Mouse (Mus musculus): ENCODE data around the gene Rab6b. TPM values are rescaled to one million over a fixed set of nuclear protein-coding genes. Genes with fewer than 3 reads are reported as not detected.

Rab6b gene
- polyA plus RNA-seq, 1 experiment from 2014 or later, result 7.3 TPM

DNA sequence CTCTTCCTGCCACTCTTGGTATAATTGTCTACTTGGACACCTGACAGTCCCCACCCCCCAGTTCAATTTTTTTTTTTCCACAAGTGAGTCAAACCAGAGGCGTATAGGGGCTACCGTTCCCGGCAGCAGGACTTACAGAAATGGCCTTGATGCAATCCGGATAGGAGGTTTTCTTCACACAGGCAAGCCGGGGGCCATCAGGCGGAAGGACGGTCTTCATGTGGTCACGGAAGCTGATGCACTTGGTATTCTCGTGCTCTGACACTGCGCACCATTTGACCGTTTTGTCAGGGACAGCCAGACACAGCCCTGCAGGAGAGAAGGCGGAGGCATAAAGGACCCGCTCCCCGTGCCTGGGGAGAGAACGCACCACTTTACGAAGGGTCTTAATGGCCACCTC is 116.2 kb downstream of the Rab6b start:
- Histone ChIP-seq H3K4me3 (ENCODE audit: low read depth, low read length) (no peak overlapping the region), H3K4me2 (ENCODE audit: low read depth, low read length) (no peak overlapping the region), H3K27ac (replicated peaks; ENCODE audit: low read depth, low read length) (no peak overlapping the region), H3K36me3 (ENCODE audit: control insufficient read depth, insufficient read depth, low read length) (no peaks in the 10 kb centered on the region), H3K4me1 (ENCODE audit: control insufficient read depth, insufficient read depth, low read length) (peaks cover 4% of the 10 kb centered on the region; the same call in 1 of the 2 replicates), H3K9me3 (ENCODE audit: control insufficient read depth, low read length) (no peaks in the 10 kb centered on the region), H3K27me3 (replicated peaks; ENCODE audit: control insufficient read depth, insufficient read depth, low read length) (no peaks in the 10 kb centered on the region), H3K9ac (ENCODE audit: low read depth, low read length) (no peak overlapping the region)
- ATAC-seq (ENCODE audit: low read depth), result no peak
- WGBS, result 88% methylated on average over 16 of the region's 16 CpGs
- no peak for DNase-seq (ENCODE audit: low spot score)

DNA sequence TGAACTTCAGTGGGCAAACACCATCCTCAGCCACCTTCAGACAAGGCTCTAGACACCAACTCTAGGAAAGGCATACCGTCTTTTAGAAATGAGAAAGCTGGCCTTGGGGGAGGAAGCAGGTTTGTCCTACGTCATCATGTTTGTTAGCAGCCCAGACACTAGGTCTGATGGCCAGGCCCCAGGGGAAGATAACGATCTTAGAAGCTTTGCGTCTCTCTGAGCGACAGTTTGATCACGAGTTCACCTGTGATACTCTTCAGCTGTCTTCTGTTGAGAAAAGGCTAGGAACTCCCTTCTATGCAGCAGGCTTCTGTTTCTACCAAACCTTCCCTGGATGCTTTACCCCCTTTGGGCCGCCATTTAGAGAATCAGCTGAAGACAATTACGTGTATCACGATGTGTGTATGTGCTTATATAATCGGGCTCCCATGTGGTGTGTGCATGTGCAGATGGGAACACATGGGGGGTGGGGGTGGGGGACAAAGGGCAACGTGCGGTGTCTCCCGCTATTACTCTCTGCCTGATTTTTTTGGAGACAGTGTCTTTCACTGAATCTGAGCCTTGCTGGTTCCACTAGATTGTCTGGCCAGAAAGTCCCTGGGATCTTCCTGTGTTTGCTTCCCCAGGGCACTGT is 116.9 kb downstream of the Rab6b start:
- DNase-seq (ENCODE audit: low spot score) (no peak), ATAC-seq (ENCODE audit: low read depth) (no peak)
- Histone ChIP-seq H3K4me1 (ENCODE audit: control insufficient read depth, insufficient read depth, low read length) (peaks cover 4% of the 10 kb centered on the region; the same call in 1 of the 2 replicates), H3K9me3 (ENCODE audit: control insufficient read depth, low read length) (no peaks in the 10 kb centered on the region), H3K9ac (ENCODE audit: low read depth, low read length) (no peak overlapping the region), H3K27ac (replicated peaks; ENCODE audit: low read depth, low read length) (no peak overlapping the region), H3K36me3 (ENCODE audit: control insufficient read depth, insufficient read depth, low read length) (no peaks in the 10 kb centered on the region), H3K4me2 (ENCODE audit: low read depth, low read length) (no peak overlapping the region), H3K27me3 (replicated peaks; ENCODE audit: control insufficient read depth, insufficient read depth, low read length) (no peaks in the 10 kb centered on the region), H3K4me3 (ENCODE audit: low read depth, low read length) (no peak overlapping the region)
- WGBS, result 69% methylated on average over 13 of the region's 13 CpGs

DNA sequence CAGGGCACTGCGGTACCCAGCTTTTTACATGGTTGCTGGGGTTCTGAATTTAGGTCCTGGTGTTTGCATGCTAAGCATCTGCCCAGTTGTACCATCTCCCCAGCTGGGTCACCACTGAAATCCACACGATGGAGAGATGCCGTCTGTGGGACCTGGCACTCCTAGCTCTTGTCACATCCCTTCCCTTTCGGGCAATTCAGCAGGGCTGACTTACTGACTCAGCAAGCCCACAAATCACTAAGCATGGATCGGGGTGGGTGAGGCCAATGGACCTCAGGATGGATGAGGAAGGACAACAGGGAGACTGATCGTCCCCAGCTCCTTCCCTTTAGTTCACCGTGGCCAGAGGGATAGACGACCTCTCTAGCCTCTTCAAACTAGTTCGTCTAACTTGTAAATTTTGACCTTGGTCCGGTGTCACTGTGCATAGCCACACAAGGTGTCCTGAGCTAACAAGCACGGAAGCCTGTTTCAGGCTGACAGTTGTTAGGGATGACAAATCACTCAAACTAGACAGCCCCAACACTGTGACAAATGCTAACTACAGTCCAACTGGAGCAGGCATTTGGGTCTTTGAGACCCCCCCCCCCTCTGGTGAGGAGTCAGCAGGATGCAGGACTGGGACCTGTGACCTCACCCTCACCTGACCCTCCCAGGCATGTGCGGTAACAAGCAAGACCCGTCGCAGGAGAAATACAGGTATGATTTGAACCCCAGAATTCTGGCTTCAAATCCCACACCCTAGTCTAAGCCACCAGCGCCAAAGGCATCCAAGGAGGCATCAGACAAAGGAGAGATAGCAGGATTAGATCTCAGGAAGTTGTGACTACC is 117.7 kb downstream of the Rab6b start:
- Histone ChIP-seq H3K4me1 (ENCODE audit: control insufficient read depth, insufficient read depth, low read length) (peaks cover 4% of the 10 kb centered on the region; the same call in 1 of the 2 replicates), H3K27ac (replicated peaks; ENCODE audit: low read depth, low read length) (no peak overlapping the region), H3K4me2 (ENCODE audit: low read depth, low read length) (0 out of 2 replicates have a peak overlapping the region, but pooled peaks have one; percentile 46), H3K4me3 (ENCODE audit: low read depth, low read length) (no peak overlapping the region), H3K36me3 (ENCODE audit: control insufficient read depth, insufficient read depth, low read length) (no peaks in the 10 kb centered on the region), H3K27me3 (replicated peaks; ENCODE audit: control insufficient read depth, insufficient read depth, low read length) (no peaks in the 10 kb centered on the region), H3K9me3 (ENCODE audit: control insufficient read depth, low read length) (no peaks in the 10 kb centered on the region), H3K9ac (ENCODE audit: low read depth, low read length) (no peak overlapping the region)
- 82% methylated on average over 15 of the region's 15 CpGs for WGBS
- ATAC-seq (ENCODE audit: low read depth) (no peak), DNase-seq (ENCODE audit: low spot score) (no peak)

- no peaks in the 10 kb centered on the region for H3K36me3 ChIP-seq (ENCODE audit: control insufficient read depth, insufficient read depth, low read length)
- H3K9ac ChIP-seq (ENCODE audit: low read depth, low read length), result peak within 1 kb of the TSS; percentile 47
- H3K9me3 ChIP-seq (ENCODE audit: control insufficient read depth, low read length), result no peaks in the 10 kb centered on the region
- 0 out of 2 replicates have a peak within 1 kb of the TSS, but pooled peaks have one; percentile 13 for H3K4me3 ChIP-seq (ENCODE audit: low read depth, low read length)
- ATAC-seq (ENCODE audit: low read depth) (0 out of 2 replicates have a peak, but pooled peaks have one; percentile 27), DNase-seq (ENCODE audit: low spot score) (peak; percentile 20)
- peak within 1 kb of the TSS; percentile 46 for H3K4me2 ChIP-seq (ENCODE audit: low read depth, low read length)
- WGBS, result 42% methylated on average over 21 of the region's 29 CpGs
- peaks cover 4% of the 10 kb centered on the region; the same call in 1 of the 2 replicates for H3K4me1 ChIP-seq (ENCODE audit: control insufficient read depth, insufficient read depth, low read length)
- H3K27me3 ChIP-seq (replicated peaks; ENCODE audit: control insufficient read depth, insufficient read depth, low read length), result no peaks in the 10 kb centered on the region
- H3K27ac ChIP-seq (replicated peaks; ENCODE audit: low read depth, low read length), result no peak within 1 kb of the TSS; the same call in 1 of the 2 replicates
Observed at GRCm38 (mm10) chr9:103230151-103230951, 118.8 kb downstream of the Rab6b start, which contains the start of the genes Gm20425 and Trf. Gene Gm20425 (minus strand): TSS chr9:103230307. Gene Trf (minus strand): TSS chr9:103230444.

- no peak overlapping the region for H3K9ac ChIP-seq (ENCODE audit: low read depth, low read length)
- no peaks in the 10 kb centered on the region for H3K9me3 ChIP-seq (ENCODE audit: control insufficient read depth, low read length)
- H3K36me3 ChIP-seq (ENCODE audit: control insufficient read depth, insufficient read depth, low read length), result no peaks in the 10 kb centered on the region
- no peak for ATAC-seq (ENCODE audit: low read depth)
- H3K4me3 ChIP-seq (ENCODE audit: low read depth, low read length), result no peak overlapping the region
- WGBS, result 90% methylated on average over 7 of the region's 7 CpGs
- H3K4me1 ChIP-seq (ENCODE audit: control insufficient read depth, insufficient read depth, low read length), result peaks cover 4% of the 10 kb centered on the region; the same call in 1 of the 2 replicates
- H3K27ac ChIP-seq (replicated peaks; ENCODE audit: low read depth, low read length), result no peak overlapping the region
- no peak overlapping the region for H3K4me2 ChIP-seq (ENCODE audit: low read depth, low read length)
- no peak for DNase-seq (ENCODE audit: low spot score)
- H3K27me3 ChIP-seq (replicated peaks; ENCODE audit: control insufficient read depth, insufficient read depth, low read length), result no peaks in the 10 kb centered on the region
Observed at GRCm38 (mm10) chr9:103232232-103233005, 120.8 kb downstream of the Rab6b start.

DNA sequence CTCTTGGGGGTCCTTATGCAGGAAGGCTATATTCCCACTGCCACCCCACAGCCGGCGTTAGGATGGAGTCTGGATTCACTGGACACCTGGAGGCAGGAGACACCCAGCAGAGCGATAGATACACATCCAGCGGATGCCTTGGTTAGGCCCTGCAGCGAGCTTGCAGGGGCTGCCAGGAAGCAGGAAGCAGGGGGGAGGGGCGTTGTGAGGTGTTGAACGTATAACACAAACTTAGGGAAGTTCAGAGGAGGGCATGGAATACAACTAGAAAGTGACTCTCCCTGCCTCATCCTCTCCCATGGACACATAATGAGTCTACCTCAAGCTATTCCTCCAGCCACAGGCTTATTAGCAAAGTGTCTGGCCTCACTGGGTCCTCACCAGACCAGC is 121.4 kb downstream of the Rab6b start:
- DNase-seq (ENCODE audit: low spot score), result peak; percentile 13
- 59% methylated on average over 7 of the region's 7 CpGs for WGBS
- no peak overlapping the region for H3K27ac ChIP-seq (replicated peaks; ENCODE audit: low read depth, low read length)

GRCm38 (mm10) chr9:103234059-103234458 is 122.5 kb downstream of the Rab6b start:
- Histone ChIP-seq H3K9ac (ENCODE audit: low read depth, low read length) (no peak overlapping the region), H3K9me3 (ENCODE audit: control insufficient read depth, low read length) (no peaks in the 10 kb centered on the region), H3K4me1 (ENCODE audit: control insufficient read depth, insufficient read depth, low read length) (peaks cover 4% of the 10 kb centered on the region; the same call in 1 of the 2 replicates), H3K4me3 (ENCODE audit: low read depth, low read length) (no peak overlapping the region), H3K4me2 (ENCODE audit: low read depth, low read length) (no peak overlapping the region), H3K36me3 (ENCODE audit: control insufficient read depth, insufficient read depth, low read length) (no peaks in the 10 kb centered on the region), H3K27me3 (replicated peaks; ENCODE audit: control insufficient read depth, insufficient read depth, low read length) (no peaks in the 10 kb centered on the region), H3K27ac (replicated peaks; ENCODE audit: low read depth, low read length) (peak overlapping the region; percentile 62)
- peak; percentile 30 for DNase-seq (ENCODE audit: low spot score)
- 70% methylated on average over 7 of the region's 7 CpGs for WGBS
- ATAC-seq (ENCODE audit: low read depth), result peak; percentile 31; the same call in 1 of the 2 replicates

More for the DNA sequence above, 121.4 kb downstream of the Rab6b start:
- H3K4me3 ChIP-seq (ENCODE audit: low read depth, low read length), result no peak overlapping the region
- no peak for ATAC-seq (ENCODE audit: low read depth)
- no peaks in the 10 kb centered on the region for H3K9me3 ChIP-seq (ENCODE audit: control insufficient read depth, low read length)
- no peak overlapping the region for H3K4me2 ChIP-seq (ENCODE audit: low read depth, low read length)
- H3K9ac ChIP-seq (ENCODE audit: low read depth, low read length), result no peak overlapping the region
- no peaks in the 10 kb centered on the region for H3K27me3 ChIP-seq (replicated peaks; ENCODE audit: control insufficient read depth, insufficient read depth, low read length)
- H3K4me1 ChIP-seq (ENCODE audit: control insufficient read depth, insufficient read depth, low read length), result peaks cover 4% of the 10 kb centered on the region; the same call in 1 of the 2 replicates
- H3K36me3 ChIP-seq (ENCODE audit: control insufficient read depth, insufficient read depth, low read length), result no peaks in the 10 kb centered on the region

Data from embryonic facial prominence, embryonic 14.5 days (tissue).